Mouse (Mus musculus): ENCODE data around the gene Nrros.

DNA sequence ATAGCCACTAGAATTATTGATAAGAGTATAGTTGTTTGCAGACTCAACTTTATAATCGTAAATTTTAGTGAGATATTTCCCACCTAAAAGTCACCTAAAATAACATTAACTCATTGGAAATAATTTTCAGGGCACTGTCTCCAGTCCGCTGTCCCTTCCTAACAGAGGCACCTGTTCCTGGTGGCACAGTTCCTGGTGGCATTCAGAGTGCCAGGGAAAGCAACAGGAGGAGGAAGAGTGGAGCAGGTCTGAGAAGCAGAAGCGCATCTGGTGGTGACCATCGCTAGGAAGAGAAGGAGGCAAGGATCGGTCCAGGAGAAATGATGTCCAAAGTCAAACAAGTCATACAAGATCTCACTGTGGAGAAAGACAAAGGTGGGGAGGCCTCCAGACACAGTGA lies 20.7 kb upstream of the Nrros start:
- TF ChIP-seq CTCF (IDR thresholded peaks at IDR 0.05 in 2 of 3, conservative IDR thresholded peaks at IDR 0.05 in 1 of 3; ENCODE audit: control insufficient read depth in 1 of 3, insufficient read depth in 1 of 3, low read depth in 2 of 3, low read length in 3 of 3, poor library complexity in 1 of 3, severe bottlenecking in 1 of 3) = no peak
- no peak for TF ChIP-seq MAFK (IDR thresholded peaks at IDR 0.05; ENCODE audit: borderline replicate concordance, low read depth, low read length)
- TF ChIP-seq E2F4 (IDR thresholded peaks at IDR 0.05; ENCODE audit: borderline replicate concordance, low read depth, low read length) = no peak
- no peak for TF ChIP-seq CHD1 (IDR thresholded peaks at IDR 0.05; ENCODE audit: low read depth, low read length)
- no peak for TF ChIP-seq ZNF384 (IDR thresholded peaks at IDR 0.05; ENCODE audit: low read depth, low read length)
